Mouse (Mus musculus) mammary gland, adult 2 months (tissue): Measurements from ENCODE around the gene Samd11. TPM values are rescaled to one million over a fixed set of nuclear protein-coding genes. Genes with fewer than 3 reads are reported as not detected.

Experiments
- polyA plus RNA-seq: library from polyadenylated mRNA; depleted of rRNA; stranded (reverse); fragments of >200 nt; gene quantifications from 2 replicates; pipeline ENCODE4 v1.2.3, GENCODE M21; 2012; ENCODE audit warnings: low replicate concordance; rRNA removed

Gene Samd11
- polyA plus RNA-seq: 1.2 and 1.8 TPM in 2 replicates

DNA sequence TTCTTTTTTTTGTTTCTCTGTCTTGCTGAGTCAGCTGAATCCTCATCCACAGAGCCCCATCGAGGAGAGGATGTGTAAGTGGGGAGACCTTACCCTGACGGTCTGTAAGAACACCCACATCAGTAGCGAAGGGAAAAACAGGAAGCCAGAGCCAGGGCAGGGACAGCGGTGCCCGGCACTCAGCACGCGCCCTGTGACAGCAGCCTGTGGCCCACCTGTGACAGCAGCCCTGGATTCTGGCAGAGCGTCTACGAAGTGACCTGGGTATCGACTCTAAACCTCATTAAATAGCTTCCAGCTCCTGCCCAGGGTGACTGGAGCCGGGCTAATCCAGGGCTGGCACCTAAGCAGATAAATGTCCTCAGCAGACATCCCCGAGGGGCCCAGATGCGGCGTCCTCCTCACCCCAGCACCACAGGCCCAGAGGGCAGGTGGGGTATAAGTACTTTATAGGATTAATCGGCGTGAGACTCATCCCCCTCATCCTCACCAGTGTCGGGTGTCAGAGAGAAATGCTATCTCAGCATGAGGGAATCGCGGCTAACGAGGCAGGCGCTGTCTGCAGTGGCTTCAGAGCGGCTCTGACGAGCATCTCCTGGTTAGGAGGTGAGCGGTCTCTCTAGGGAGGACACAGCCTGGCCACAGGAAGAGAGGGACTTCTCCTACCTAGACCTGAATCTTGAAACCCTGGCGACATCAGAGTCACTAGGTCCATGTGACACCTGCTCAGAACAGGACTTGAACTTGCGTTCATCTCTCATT is at the start of gene Samd11:
Samd11 (minus strand) TSS at position 580 of the 762 bp plus-strand sequence.

GRCm38 (mm10) chr4:156235808-156236533 is 19.5 kb downstream of the Samd11 start, which contains the start of gene Noc2l:
Noc2l (plus strand) TSS chr4:156236010.

DNA sequence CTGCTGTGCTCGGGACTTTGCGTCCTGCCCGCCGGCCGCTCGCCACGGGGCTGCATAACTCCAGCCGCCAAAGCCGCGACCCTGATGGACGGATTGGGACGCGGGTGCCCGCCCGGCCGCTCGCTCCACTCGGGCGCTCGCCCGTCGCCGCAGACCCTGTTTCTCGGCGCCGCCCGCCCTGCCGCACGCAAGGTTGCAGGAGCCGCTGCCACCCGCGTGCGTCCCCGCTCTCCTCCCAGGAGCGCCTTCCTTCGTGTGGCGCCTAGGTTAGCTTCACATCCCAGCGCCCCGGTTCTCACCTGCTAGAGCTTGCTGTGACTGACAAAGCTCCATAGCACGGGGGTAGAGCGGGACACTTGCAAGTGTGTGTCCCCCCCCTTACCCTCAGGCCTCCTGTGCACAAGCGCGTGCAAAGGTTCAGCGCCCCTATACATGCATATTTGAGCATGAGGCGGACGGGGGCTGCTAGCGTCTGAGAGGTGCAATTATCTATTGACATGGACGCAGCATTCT is 20.7 kb downstream of the Samd11 start, which contains the start of gene Plekhn1:
Plekhn1 (minus strand) TSS at position 157 of the 513 bp plus-strand sequence.

DNA sequence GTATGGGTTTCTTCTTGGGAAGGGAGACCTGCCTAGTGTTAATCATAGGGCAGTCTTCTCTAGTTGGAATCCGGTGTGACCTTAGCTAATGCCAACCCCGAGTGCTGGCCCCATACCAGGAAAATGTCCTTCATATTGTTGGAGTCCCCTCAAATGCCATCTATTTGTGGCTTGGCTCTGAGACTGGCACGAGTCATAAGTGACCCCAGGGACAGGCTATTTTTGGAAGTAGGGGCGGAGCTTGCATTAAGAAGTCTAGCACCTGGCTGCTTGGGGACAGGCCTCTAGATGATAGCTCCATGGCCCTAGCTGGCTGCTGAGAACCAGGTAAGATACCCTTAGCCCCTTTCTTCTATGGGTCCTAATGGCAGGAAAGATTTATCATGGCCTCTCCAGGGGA is 39.8 kb downstream of the Samd11 start, which contains the start of gene Perm1:
Perm1 (plus strand) TSS at position 220 of the 400 bp plus-strand sequence.

GRCm38 (mm10) chr4:156203001-156203412 is 52.5 kb downstream of the Samd11 start, which contains the start of gene AW011738:
AW011738 (plus strand) TSS chr4:156203304.

GRCm38 (mm10) chr4:156200623-156201475 is 54.6 kb downstream of the Samd11 start, which contains the start of gene Isg15:
Isg15 (minus strand) TSS chr4:156200818.

DNA sequence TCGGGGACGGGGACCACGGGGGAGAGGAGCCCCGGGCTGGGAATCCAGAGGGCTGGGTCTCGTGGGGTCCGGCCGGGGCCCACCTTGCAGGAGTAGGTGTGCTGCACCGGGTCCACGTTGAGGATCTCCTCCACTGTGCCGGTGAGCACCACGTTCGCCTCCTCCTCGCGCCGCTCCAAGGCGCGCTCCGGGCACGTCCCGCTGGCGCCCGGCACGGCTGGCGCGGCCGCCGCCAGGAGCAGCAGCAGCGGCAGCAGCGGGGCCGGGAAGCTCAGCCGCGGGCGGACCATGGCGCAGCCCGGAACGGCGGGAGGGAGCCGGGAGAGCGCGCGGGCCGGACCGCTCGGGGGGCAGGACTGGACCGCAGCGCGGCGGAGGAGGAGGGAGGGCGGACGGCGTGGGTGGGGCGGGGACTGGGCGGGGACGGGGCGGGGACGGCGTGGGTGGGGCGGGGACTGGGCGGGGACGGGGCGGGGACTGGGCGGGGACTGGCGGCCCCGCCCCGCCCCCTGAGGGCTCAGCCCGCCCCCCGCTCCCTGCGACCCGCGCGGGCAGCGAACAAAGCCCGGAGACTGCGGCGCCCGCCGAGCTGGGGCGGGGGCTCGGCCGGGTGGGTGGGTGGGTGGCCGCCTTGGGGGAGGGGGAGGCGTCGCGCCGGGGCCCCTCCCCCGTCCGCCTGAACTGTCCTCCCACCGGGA is 58.2 kb downstream of the Samd11 start, which contains the start of gene Agrn:
Agrn (minus strand) TSS at position 358 of the 698 bp plus-strand sequence.

Other genes with a start within 250 kb of the Samd11 start
- gene Tnfrsf4, start 241.8 kb downstream of the Samd11 start, polyA plus RNA-seq: 28.1 and 40.7 TPM in 2 replicates
- 22.0 and 26.1 TPM in 2 replicates for gene Tnfrsf18, start 229.5 kb downstream of the Samd11 start, polyA plus RNA-seq
- 4.0 and 4.9 TPM in 2 replicates for gene Ttll10, start 196.2 kb downstream of the Samd11 start, polyA plus RNA-seq
- 27.3 and 33.1 TPM in 2 replicates for gene 9430015G10Rik, start 145.7 kb downstream of the Samd11 start, polyA plus RNA-seq
- gene Rnf223, start 125.1 kb downstream of the Samd11 start, polyA plus RNA-seq: 0.73 and 0.97 TPM in 2 replicates
- 70.6 and 80.5 TPM in 2 replicates for gene Agrn, start 58.2 kb downstream of the Samd11 start, polyA plus RNA-seq
- 11.3 and 14.2 TPM in 2 replicates for gene Isg15, start 54.8 kb downstream of the Samd11 start, polyA plus RNA-seq
- gene AW011738, start 52.4 kb downstream of the Samd11 start, polyA plus RNA-seq: 3.0 and 5.2 TPM in 2 replicates
- 0.53 and 20.4 TPM in 2 replicates for gene Perm1, start 39.8 kb downstream of the Samd11 start, polyA plus RNA-seq
- gene Plekhn1, start 20.8 kb downstream of the Samd11 start, polyA plus RNA-seq: 82.7 and 85.1 TPM in 2 replicates
- gene Noc2l, start 19.6 kb downstream of the Samd11 start, polyA plus RNA-seq: 78.1 and 93.3 TPM in 2 replicates
- not detected in 2 replicates for gene Vmn2r-ps159, start 75.4 kb upstream of the Samd11 start, polyA plus RNA-seq